Mouse (Mus musculus): Measurements from ENCODE around the gene Zfp503.

GRCm38 (mm10) chr14:21981462-21981861 lies 7.9 kb downstream of the Zfp503 start:
- TF ChIP-seq GATA1 (IDR thresholded peaks at IDR 0.05; ENCODE audit: low read length), result no peak
- TF ChIP-seq TAL1 (IDR thresholded peaks at IDR 0.05; ENCODE audit: low read length), result no peak

All from erythroblast, embryonic 14.5 days (primary cell).